Mouse (Mus musculus): ENCODE measurements around the gene Vapa. TPM values are rescaled to one million over a fixed set of nuclear protein-coding genes. Genes with fewer than 3 reads are reported as not detected.
"Not testable (repeated sequence)": the region's sequence is repeated elsewhere in the genome, so short reads cannot be mapped to it uniquely, and the experiment has no call there.

Gene Vapa
- total RNA-seq (2021) = 162 and 209 TPM in 2 replicates
- long read RNA-seq, transcript Vapa-201 (6 exons, 3,369 nt) = major isoform, 403 of 430 reads
- long read RNA-seq, partial matches to known transcripts = 1 of 430 reads
- long read RNA-seq, other reads (novel, unspliced or antisense) = 26 of 430 reads

- peak; percentile 99 for DNase-seq
These were observed at the start of gene Vapa for GRCm38 (mm10) chr17:65613463-65614412. TSS of gene Vapa (minus strand) at chr17:65613555.

- no peak for DNase-seq
These were observed 49.3 kb upstream of the Vapa start for GRCm38 (mm10) chr17:65662662-65663061.

GRCm38 (mm10) chr17:65658416-65658815, 45.1 kb upstream of the Vapa start:
- no peak for DNase-seq

- DNase-seq = no peak
These were observed 44.6 kb upstream of the Vapa start for GRCm38 (mm10) chr17:65657958-65658357.

- DNase-seq = no peak
These were observed 43.4 kb upstream of the Vapa start for GRCm38 (mm10) chr17:65656731-65657130.

GRCm38 (mm10) chr17:65656076-65656475, 42.7 kb upstream of the Vapa start:
- DNase-seq = no peak

- DNase-seq = no peak
These were observed 42.3 kb upstream of the Vapa start for GRCm38 (mm10) chr17:65655608-65656007.

- DNase-seq = no peak
These were observed 37.2 kb upstream of the Vapa start for GRCm38 (mm10) chr17:65650598-65650997.

- DNase-seq = no peak
These were observed 35.8 kb upstream of the Vapa start for GRCm38 (mm10) chr17:65649175-65649493.

GRCm38 (mm10) chr17:65648371-65649174, 35.2 kb upstream of the Vapa start:
- DNase-seq = peak; percentile 63

GRCm38 (mm10) chr17:65647961-65648360, 34.6 kb upstream of the Vapa start:
- no peak for DNase-seq

GRCm38 (mm10) chr17:65647226-65647625, 33.9 kb upstream of the Vapa start:
- DNase-seq = peak; percentile 77

- no peak for DNase-seq
These were observed 30.2 kb upstream of the Vapa start for GRCm38 (mm10) chr17:65643579-65643978.

- DNase-seq = no peak
These were observed 29.7 kb upstream of the Vapa start for GRCm38 (mm10) chr17:65643051-65643521.

GRCm38 (mm10) chr17:65642578-65642991, 29.2 kb upstream of the Vapa start:
- no peak for DNase-seq

- no peak for DNase-seq
These were observed 28.4 kb upstream of the Vapa start, which contains the start of gene Txndc2 for GRCm38 (mm10) chr17:65641734-65642218. TSS of gene Txndc2 (minus strand) at chr17:65642168.

- DNase-seq = no peak
These were observed 25.8 kb upstream of the Vapa start for GRCm38 (mm10) chr17:65639144-65639543.

GRCm38 (mm10) chr17:65635715-65636360, 22.5 kb upstream of the Vapa start:
- DNase-seq = no peak

GRCm38 (mm10) chr17:65629943-65630342, 16.6 kb upstream of the Vapa start:
- DNase-seq = no peak

GRCm38 (mm10) chr17:65628823-65629532, 15.6 kb upstream of the Vapa start:
- not testable (repeated sequence) for DNase-seq

- no peak for DNase-seq
These were observed 12.9 kb upstream of the Vapa start for GRCm38 (mm10) chr17:65626301-65626700.

Measured in adrenal gland, postnatal 25 days (tissue).